Mouse (Mus musculus): ENCODE data around the gene Atp6v1a. TPM values are rescaled to one million over a fixed set of nuclear protein-coding genes. Genes with fewer than 3 reads are reported as not detected.

Gene Atp6v1a
- polyA plus RNA-seq, 1 experiment from 2014 or later, result 46.2 TPM

DNA sequence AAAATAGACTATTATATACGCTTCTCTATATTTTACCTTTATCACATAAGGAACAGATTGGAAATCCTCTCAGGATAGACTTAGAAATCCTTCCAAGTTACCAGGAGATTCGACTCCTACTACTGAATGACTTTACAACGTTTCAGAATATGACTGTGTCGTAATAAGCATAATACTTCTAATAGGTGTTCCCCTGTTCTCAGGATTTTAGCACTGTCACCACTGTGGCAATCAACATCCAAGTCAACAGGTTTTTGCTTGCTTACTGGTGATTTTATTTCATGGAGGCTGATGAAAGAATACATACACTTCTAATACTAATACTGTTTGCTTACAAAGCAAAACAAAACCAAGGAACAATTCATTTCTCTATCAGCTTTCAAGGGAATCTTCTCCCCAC lies 7.2 kb downstream of the Atp6v1a start:
- no peaks in the 10 kb centered on the region for H3K27me3 ChIP-seq

DNA sequence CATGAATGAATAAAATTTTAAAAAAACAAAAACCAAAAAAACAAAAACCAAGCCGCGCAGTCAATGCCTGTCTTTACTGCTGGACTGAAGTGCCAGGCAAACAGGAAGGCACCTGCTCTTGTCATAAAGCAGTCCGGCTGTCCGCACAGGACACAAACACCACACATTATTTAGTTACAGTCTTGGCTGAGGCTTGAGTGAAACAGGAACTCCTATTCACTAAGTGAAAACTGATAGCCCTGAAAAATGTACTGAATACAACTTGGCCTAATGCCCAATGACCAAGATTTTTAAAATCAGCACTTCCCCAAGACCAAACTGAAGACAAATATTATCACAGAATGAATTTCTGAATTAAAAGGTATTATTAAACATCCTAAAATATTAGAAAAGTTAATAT lies 13.1 kb downstream of the Atp6v1a start:
- H3K27ac ChIP-seq, result no peak overlapping the region
- no peak overlapping the region for H3K4me2 ChIP-seq (replicated peaks)
- no peaks in the 10 kb centered on the region; the same call in 1 of the 2 replicates for H3K4me1 ChIP-seq
- no peak overlapping the region for H3K9ac ChIP-seq
- WGBS, result 69% methylated on average over 4 of the region's 4 CpGs
- H3K36me3 ChIP-seq, result no peaks in the 10 kb centered on the region
- no peaks in the 10 kb centered on the region for H3K27me3 ChIP-seq
- no peak overlapping the region for H3K4me3 ChIP-seq
- peak; percentile 79 for ATAC-seq (ENCODE audit: low FRiP score, low read depth)
- H3K9me3 ChIP-seq, result no peaks in the 10 kb centered on the region

More for the DNA sequence above, 7.2 kb downstream of the Atp6v1a start:
- no peaks in the 10 kb centered on the region for H3K9me3 ChIP-seq
- no peak overlapping the region for H3K4me3 ChIP-seq
- H3K9ac ChIP-seq, result no peak overlapping the region
- H3K36me3 ChIP-seq, result no peaks in the 10 kb centered on the region
- H3K4me2 ChIP-seq (replicated peaks), result no peak overlapping the region
- peaks cover 4% of the 10 kb centered on the region; the same call in 1 of the 2 replicates for H3K4me1 ChIP-seq
- H3K27ac ChIP-seq, result no peak overlapping the region
- ATAC-seq (ENCODE audit: low FRiP score, low read depth), result no peak
- 81% methylated on average over 4 of the region's 4 CpGs for WGBS

DNA sequence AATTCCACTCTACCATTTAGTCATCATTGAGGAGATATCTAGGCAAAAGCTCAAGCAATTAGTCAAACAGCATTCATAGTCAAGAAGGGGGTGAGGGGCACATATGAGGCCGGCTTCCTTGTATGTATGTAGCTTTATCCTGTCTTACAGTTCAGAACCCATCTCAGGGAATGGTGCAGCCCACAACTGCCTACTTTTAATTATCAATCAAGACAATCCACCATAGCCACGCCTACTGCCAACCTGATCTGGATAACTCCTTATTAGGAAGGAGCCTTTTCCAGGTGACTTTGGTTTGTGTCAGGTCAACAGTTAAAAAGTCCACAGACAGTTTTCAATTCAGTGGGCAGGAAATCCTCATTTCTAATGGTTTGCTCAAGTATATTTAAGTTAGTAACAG lies 14.1 kb downstream of the Atp6v1a start:
- Histone ChIP-seq H3K9ac (no peak overlapping the region), H3K27ac (no peak overlapping the region), H3K27me3 (no peaks in the 10 kb centered on the region), H3K4me3 (no peak overlapping the region), H3K36me3 (no peaks in the 10 kb centered on the region), H3K9me3 (no peaks in the 10 kb centered on the region), H3K4me2 (replicated peaks) (no peak overlapping the region), H3K4me1 (no peaks in the 10 kb centered on the region; the same call in 1 of the 2 replicates)
- no peak for ATAC-seq (ENCODE audit: low FRiP score, low read depth)
- WGBS, result 83% methylated on average over 2 of the region's 2 CpGs

DNA sequence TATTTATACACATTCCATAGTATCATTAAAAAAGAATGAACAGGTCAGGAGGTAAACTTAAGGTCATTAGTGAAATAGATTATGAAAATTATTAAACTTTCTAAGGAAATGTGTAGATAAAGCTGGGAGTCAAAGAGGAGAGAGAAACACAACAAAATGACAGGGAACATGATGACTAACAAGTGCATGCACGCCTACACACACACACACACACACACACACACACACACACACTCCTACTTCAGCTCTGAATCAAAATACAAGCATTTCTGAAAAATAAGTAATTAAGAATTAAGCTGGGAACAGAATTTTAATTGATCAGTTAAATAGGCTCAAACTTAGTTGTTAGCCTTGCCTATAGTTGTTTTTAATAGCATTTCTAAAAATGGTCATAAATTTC lies 14.8 kb downstream of the Atp6v1a start:
- no peaks in the 10 kb centered on the region for H3K9me3 ChIP-seq
- no peaks in the 10 kb centered on the region for H3K27me3 ChIP-seq
- no peak for ATAC-seq (ENCODE audit: low FRiP score, low read depth)
- H3K27ac ChIP-seq, result no peak overlapping the region
- H3K4me1 ChIP-seq, result no peaks in the 10 kb centered on the region; the same call in 1 of the 2 replicates
- no peaks in the 10 kb centered on the region for H3K36me3 ChIP-seq
- no peak overlapping the region for H3K9ac ChIP-seq
- no peak overlapping the region for H3K4me2 ChIP-seq (replicated peaks)
- 89% methylated on average over 1 of the region's 1 CpGs for WGBS
- H3K4me3 ChIP-seq, result no peak overlapping the region

DNA sequence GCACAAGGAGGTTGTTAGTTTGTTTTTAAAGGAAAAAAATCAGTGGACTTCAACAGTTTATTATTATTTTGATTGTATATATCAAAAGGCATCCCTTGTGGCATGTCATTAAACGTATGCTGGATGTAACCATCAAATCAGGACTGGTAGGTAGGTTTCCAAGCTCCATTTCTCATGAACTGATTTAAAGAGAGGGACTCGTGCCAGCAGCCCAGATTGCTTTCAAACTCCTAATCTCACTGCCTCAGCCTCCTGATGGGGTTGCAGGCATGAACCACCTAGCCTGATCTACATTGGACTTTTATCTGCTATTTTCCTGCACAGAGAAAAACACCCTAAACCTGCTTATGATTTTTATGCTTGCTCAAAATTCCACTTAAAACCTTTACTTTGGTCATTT lies 15.7 kb downstream of the Atp6v1a start:
- Histone ChIP-seq H3K9me3 (no peaks in the 10 kb centered on the region), H3K36me3 (no peaks in the 10 kb centered on the region), H3K9ac (no peak overlapping the region), H3K4me3 (no peak overlapping the region), H3K27ac (no peak overlapping the region), H3K27me3 (no peaks in the 10 kb centered on the region), H3K4me1 (no peaks in the 10 kb centered on the region; the same call in 1 of the 2 replicates), H3K4me2 (replicated peaks) (no peak overlapping the region)
- WGBS, result 69% methylated on average over 2 of the region's 2 CpGs
- ATAC-seq (ENCODE audit: low FRiP score, low read depth), result no peak

DNA sequence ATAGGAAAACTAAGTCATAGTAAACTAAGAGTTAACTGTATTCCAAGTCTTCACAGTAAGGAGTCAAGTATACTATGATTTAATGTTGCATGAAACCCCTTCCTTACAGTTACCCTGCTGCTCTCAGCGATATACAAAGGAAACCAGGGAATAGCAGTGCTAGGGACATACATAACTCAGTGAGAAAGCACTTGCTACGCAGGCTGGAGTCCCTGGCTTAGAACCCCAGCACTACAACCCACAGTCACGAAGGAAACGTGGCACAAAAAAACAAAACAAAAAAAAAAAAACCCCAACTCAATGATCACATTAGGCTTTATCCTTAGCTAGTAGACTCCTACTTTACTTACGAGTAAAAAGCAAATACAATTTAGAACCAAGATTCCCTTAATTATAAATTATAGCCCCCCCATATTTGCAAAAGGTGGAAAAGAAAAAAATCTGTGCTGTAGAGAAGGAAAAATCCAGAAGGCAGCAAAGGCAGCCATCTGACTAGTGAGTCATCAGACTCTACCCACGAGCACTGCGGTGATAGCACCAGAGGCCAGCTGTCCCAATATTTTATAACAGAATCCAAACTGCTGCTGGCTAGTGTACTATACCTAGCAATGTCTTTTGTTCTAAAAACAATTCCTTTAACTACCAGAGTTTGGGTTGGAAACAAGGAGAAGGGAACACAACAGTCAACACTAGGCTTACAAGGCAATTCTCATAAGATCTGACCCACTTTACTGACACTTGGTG lies 16.4 kb downstream of the Atp6v1a start:
- H3K4me2 ChIP-seq (replicated peaks), result no peak overlapping the region
- 85% methylated on average over 7 of the region's 7 CpGs for WGBS
- no peaks in the 10 kb centered on the region for H3K27me3 ChIP-seq
- H3K36me3 ChIP-seq, result no peaks in the 10 kb centered on the region
- no peak for ATAC-seq (ENCODE audit: low FRiP score, low read depth)
- H3K27ac ChIP-seq, result no peak overlapping the region
- H3K9me3 ChIP-seq, result no peaks in the 10 kb centered on the region
- H3K4me1 ChIP-seq, result no peaks in the 10 kb centered on the region; the same call in 1 of the 2 replicates
- H3K9ac ChIP-seq, result no peak overlapping the region
- H3K4me3 ChIP-seq, result no peak overlapping the region

DNA sequence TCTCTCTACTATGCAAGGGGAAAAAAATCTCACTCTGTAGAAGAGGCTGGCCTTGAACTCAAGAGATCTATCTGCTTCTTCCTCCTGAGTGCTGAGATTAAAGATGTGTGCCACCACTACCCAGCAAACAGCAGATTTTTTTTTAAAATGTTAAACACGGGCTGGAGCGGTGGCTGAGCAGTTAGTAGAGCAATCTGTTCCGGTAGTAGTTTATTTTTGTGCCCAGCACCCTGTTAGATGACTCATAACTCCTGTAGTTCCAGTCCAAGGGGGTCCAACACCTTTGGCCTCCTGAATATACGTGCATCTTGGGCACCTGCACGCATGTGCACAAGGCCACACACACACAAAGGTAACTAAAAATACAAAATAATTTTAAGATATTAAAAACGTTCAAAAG lies 16.9 kb downstream of the Atp6v1a start:
- Histone ChIP-seq H3K27ac (no peak overlapping the region), H3K4me1 (no peaks in the 10 kb centered on the region; the same call in 1 of the 2 replicates), H3K36me3 (no peaks in the 10 kb centered on the region), H3K9ac (no peak overlapping the region), H3K4me2 (replicated peaks) (no peak overlapping the region), H3K4me3 (no peak overlapping the region), H3K27me3 (no peaks in the 10 kb centered on the region), H3K9me3 (no peaks in the 10 kb centered on the region)
- 88% methylated on average over 6 of the region's 6 CpGs for WGBS
- ATAC-seq (ENCODE audit: low FRiP score, low read depth), result no peak

DNA sequence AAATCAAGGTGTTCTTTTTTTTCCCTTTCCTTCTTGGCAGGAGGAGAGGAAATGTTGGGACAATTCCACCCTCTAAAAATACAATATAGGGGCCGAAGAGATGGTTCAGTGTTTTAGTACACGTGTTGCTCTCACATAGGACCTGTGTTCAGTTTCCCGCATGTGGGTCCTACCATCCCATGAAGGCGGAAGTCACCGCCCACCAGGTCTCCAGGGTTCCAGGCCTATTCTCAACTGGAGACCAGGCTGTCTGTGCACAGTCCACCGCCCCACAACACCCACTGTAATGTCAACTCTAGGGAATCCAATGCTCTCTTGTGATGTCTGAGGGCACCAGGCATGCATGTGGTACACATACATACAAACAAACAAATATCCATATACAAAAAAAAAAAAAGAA lies 17.4 kb downstream of the Atp6v1a start:
- no peaks in the 10 kb centered on the region; the same call in 1 of the 2 replicates for H3K4me1 ChIP-seq
- no peaks in the 10 kb centered on the region for H3K27me3 ChIP-seq
- H3K27ac ChIP-seq, result no peak overlapping the region
- no peak overlapping the region for H3K4me3 ChIP-seq
- no peaks in the 10 kb centered on the region for H3K9me3 ChIP-seq
- 90% methylated on average over 6 of the region's 6 CpGs for WGBS
- no peak overlapping the region for H3K4me2 ChIP-seq (replicated peaks)
- H3K36me3 ChIP-seq, result no peaks in the 10 kb centered on the region
- no peak overlapping the region for H3K9ac ChIP-seq
- ATAC-seq (ENCODE audit: low FRiP score, low read depth), result no peak

DNA sequence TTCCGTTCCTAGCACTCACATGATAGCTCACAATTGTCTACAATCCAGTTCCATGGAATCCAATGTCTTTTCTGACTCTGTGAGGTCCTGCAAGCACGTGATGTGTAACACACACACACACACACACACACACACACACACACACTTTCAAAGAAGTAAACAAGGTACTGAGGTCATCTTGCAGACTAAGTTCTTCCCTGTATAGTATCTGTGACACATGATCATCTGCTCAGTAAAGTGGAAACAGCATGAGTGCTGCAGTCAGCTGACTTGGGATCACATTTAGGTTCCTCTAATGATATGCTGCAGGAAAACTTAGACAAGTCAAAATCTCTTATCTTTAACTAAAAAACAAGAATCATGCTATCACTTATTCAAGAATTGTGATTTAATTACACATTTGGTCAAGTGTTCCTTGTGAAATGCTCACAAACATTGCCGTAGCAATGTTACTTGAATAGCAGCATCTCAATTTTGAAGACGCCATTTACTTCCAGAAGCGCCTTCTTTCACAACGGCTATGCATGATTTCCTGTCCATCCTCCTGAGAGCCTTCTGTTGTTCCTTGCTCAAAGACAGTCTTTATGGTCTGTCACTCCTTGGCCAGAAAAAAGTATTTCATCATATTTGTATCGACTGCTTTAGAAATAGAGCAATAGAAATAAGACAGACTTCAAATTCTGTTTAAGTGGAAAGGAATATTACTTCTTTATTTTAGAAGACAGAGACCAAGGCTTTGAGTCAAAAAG lies 19.6 kb downstream of the Atp6v1a start:
- Histone ChIP-seq H3K9ac (no peak overlapping the region), H3K4me1 (no peaks in the 10 kb centered on the region), H3K27me3 (no peaks in the 10 kb centered on the region), H3K9me3 (no peaks in the 10 kb centered on the region), H3K36me3 (peaks cover 12% of the 10 kb centered on the region), H3K27ac (no peak overlapping the region), H3K4me3 (no peak overlapping the region), H3K4me2 (replicated peaks) (no peak overlapping the region)
- ATAC-seq (ENCODE audit: low FRiP score, low read depth), result no peak
- 87% methylated on average over 7 of the region's 7 CpGs for WGBS

DNA sequence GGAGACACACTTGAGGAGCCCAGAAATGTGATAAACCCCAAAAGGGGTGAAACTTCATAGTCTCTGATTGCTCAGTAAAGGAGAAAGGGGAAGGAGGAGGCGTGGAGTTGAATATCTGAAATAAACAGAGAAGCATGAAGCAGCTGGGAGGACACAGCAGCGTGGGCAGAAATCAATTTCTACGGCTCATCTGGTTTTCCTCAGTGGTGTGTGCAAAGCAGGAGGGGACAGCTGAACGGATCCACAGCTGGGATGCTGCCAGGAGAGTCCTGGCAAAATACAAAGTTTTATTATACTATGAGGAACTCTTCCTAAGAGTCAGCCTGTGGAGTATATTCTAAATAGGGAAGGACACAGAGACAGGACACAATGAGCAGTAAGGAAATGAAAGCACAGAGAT lies 30.5 kb downstream of the Atp6v1a start:
- 0 out of 2 replicates have a peak, but pooled peaks have one; percentile 32 for ATAC-seq (ENCODE audit: low FRiP score, low read depth)
- H3K9me3 ChIP-seq, result no peaks in the 10 kb centered on the region
- no peak overlapping the region for H3K9ac ChIP-seq
- no peak overlapping the region for H3K27ac ChIP-seq
- no peak overlapping the region for H3K4me2 ChIP-seq (replicated peaks)
- H3K4me3 ChIP-seq, result no peak overlapping the region
- WGBS, result 81% methylated on average over 4 of the region's 4 CpGs
- peaks cover 61% of the 10 kb centered on the region for H3K36me3 ChIP-seq
- H3K27me3 ChIP-seq, result no peaks in the 10 kb centered on the region
- H3K4me1 ChIP-seq, result no peaks in the 10 kb centered on the region

DNA sequence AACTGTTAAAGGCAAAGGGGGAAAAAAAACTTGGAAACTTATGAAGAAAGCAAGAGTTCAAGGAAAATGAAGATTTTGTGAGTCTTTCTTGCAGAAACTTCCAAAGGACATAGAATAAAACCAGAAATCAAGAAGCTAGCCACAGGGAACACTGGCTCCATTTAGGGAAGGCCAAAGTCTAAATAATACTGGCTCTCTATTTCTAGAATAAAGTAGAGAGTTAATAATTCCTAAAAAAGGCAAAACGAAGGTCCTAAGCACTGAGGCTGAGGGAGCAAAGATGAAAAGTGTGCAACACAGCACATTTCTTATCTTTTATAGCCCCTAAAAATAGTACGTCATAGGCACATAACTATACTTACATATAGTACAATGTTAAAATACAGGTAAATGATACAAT lies 34.3 kb downstream of the Atp6v1a start:
- no peak overlapping the region for H3K4me3 ChIP-seq

More for the DNA sequence above, 34.3 kb downstream of the Atp6v1a start:
- Histone ChIP-seq H3K4me2 (replicated peaks) (no peak overlapping the region), H3K36me3 (peaks cover 71% of the 10 kb centered on the region), H3K9ac (no peak overlapping the region), H3K27me3 (no peaks in the 10 kb centered on the region), H3K4me1 (no peaks in the 10 kb centered on the region), H3K9me3 (no peaks in the 10 kb centered on the region), H3K27ac (no peak overlapping the region; the same call in 1 of the 2 replicates)
- no peak for ATAC-seq (ENCODE audit: low FRiP score, low read depth)
- 88% methylated on average over 2 of the region's 2 CpGs for WGBS

All from limb, embryonic 13.5 days (tissue).